In genomic region chr1:133210766-133211165, GRCm38 (mm10) we compare ENCODE assay signal across 11 mouse cellular contexts. TPM values are rescaled to one million over a fixed set of nuclear protein-coding genes. Genes with fewer than 3 reads are reported as not detected.
DNase-seq lines count a peak whose midpoint lies in the region; ATAC-seq and TF ChIP-seq lines count a peak whose summit lies in the region.
"Had no signal": no experiment of that assay in that cellular context is flagged by ENCODE, and none has a peak within 500 bp of the region (broad histone marks: within the 10 kb centered on the region; RNA-seq: fewer than 3 reads in every experiment).

No protein-coding gene starts in this region.

- DNase-seq in midbrain, postnatal 0 days (ENCODE audit: low spot score) = no peak
- peak; percentile 79 to 84 for DNase-seq in heart, postnatal 10 days
- DNase-seq in urinary bladder, postnatal 25 days (ENCODE audit: low spot score) = no peak
- DNase-seq in thymus, postnatal 4 days = no peak
- DNase-seq: thymus, postnatal 25 days had no signal

- WGBS in midbrain, embryonic 12.5 days = 70% methylated on average over 7 of the region's 7 CpGs
- WGBS in midbrain, postnatal 0 days = 68% methylated on average over 7 of the region's 7 CpGs
- 66% methylated on average over 7 of the region's 7 CpGs for WGBS in forebrain, embryonic 15.5 days
- 56% methylated on average over 7 of the region's 7 CpGs for WGBS in small intestine, adult 2 months

- H3K4me1 ChIP-seq in midbrain, embryonic 12.5 days = peaks cover 69% of the 10 kb centered on the region
- peaks cover 13% of the 10 kb centered on the region for H3K4me1 ChIP-seq in midbrain, postnatal 0 days (ENCODE audit: insufficient read depth, low read length)
- H3K4me1 ChIP-seq in forebrain, embryonic 15.5 days = peaks cover 40% of the 10 kb centered on the region
- peaks cover 61% of the 10 kb centered on the region for H3K4me1 ChIP-seq in small intestine, adult 2 months (ENCODE audit: control insufficient read depth, insufficient read depth, insufficient read length, low read length)
- H3K4me1 ChIP-seq: liver, embryonic 15.5 days had no signal

- H3K27me3 ChIP-seq in midbrain, embryonic 12.5 days = no peaks in the 10 kb centered on the region
- no peaks in the 10 kb centered on the region for H3K27me3 ChIP-seq in midbrain, postnatal 0 days (ENCODE audit: insufficient read depth, low read length)
- no peaks in the 10 kb centered on the region for H3K27me3 ChIP-seq in forebrain, embryonic 15.5 days
- no peaks in the 10 kb centered on the region for H3K27me3 ChIP-seq in small intestine, adult 2 months (ENCODE audit: control insufficient read depth, insufficient read depth, low read length)
- H3K27me3 ChIP-seq: intestine, embryonic 15.5 days had no signal

- intact Hi-C loops in heart, postnatal 10 days (cut with DNase I) = no loop called here

- peak overlapping the region; percentile 81 for H3K27ac ChIP-seq in midbrain, embryonic 12.5 days (replicated peaks)
- H3K27ac ChIP-seq in midbrain, postnatal 0 days (ENCODE audit: low read depth, low read length) = no peak overlapping the region
- peak overlapping the region; percentile 63; the same call in 1 of the 2 replicates for H3K27ac ChIP-seq in forebrain, embryonic 15.5 days (replicated peaks)
- peak overlapping the region; percentile 28; the same call in 1 of the 2 replicates for H3K27ac ChIP-seq in small intestine, adult 2 months (ENCODE audit: insufficient read depth, low read depth, low read length)
- H3K27ac ChIP-seq: liver, embryonic 15.5 days had no signal

- H3K9ac ChIP-seq in midbrain, embryonic 12.5 days (replicated peaks) = no peak overlapping the region; the same call in 1 of the 2 replicates
- H3K9ac ChIP-seq in midbrain, postnatal 0 days (replicated peaks; ENCODE audit: low read length, poor library complexity, severe bottlenecking) = no peak overlapping the region
- H3K9ac ChIP-seq in forebrain, embryonic 15.5 days (replicated peaks) = no peak overlapping the region
- H3K9ac ChIP-seq: liver, embryonic 15.5 days had no signal

- ATAC-seq in midbrain, embryonic 12.5 days (ENCODE audit: low FRiP score, low read depth) = no peak
- no peak for ATAC-seq in midbrain, postnatal 0 days (ENCODE audit: low FRiP score)
- no peak for ATAC-seq in forebrain, embryonic 15.5 days (replicated peaks)

- no peak for TF ChIP-seq CTCF in midbrain, postnatal 0 days (IDR thresholded peaks at IDR 0.05)
- TF ChIP-seq CTCF in small intestine, adult 2 months (IDR thresholded peaks at IDR 0.05; ENCODE audit: extremely low read depth, insufficient read length, insufficient replicate concordance, low read depth, low read length) = no peak

- no peak for TF ChIP-seq POLR2A in small intestine, adult 2 months (IDR thresholded peaks at IDR 0.05; ENCODE audit: low read depth, low read length)

- H3K9me3 ChIP-seq in midbrain, embryonic 12.5 days = no peaks in the 10 kb centered on the region
- no peaks in the 10 kb centered on the region for H3K9me3 ChIP-seq in midbrain, postnatal 0 days (ENCODE audit: low read length)
- H3K9me3 ChIP-seq in forebrain, embryonic 15.5 days = no peaks in the 10 kb centered on the region
- H3K9me3 ChIP-seq: intestine, embryonic 15.5 days; liver, embryonic 15.5 days had no signal

- H3K4me3 ChIP-seq in midbrain, embryonic 12.5 days = no peak overlapping the region
- no peak overlapping the region for H3K4me3 ChIP-seq in midbrain, postnatal 0 days (ENCODE audit: low read depth, low read length)
- H3K4me3 ChIP-seq in forebrain, embryonic 15.5 days = no peak overlapping the region
- no peak overlapping the region for H3K4me3 ChIP-seq in small intestine, adult 2 months (ENCODE audit: low read depth, low read length)
- H3K4me3 ChIP-seq: erythroblast, embryonic 14.5 days; intestine, embryonic 15.5 days; liver, embryonic 15.5 days had no signal

- H3K4me2 ChIP-seq in midbrain, embryonic 12.5 days (replicated peaks) = 0 out of 2 replicates have a peak overlapping the region, but pooled peaks have one; percentile 7
- H3K4me2 ChIP-seq in midbrain, postnatal 0 days (ENCODE audit: low read depth, low read length, poor library complexity, severe bottlenecking) = no peak overlapping the region
- H3K4me2 ChIP-seq in forebrain, embryonic 15.5 days (replicated peaks) = no peak overlapping the region
- H3K4me2 ChIP-seq: liver, embryonic 15.5 days had no signal

- no peaks in the 10 kb centered on the region for H3K36me3 ChIP-seq in midbrain, embryonic 12.5 days
- H3K36me3 ChIP-seq in midbrain, postnatal 0 days (ENCODE audit: insufficient read depth, low read length) = no peaks in the 10 kb centered on the region
- no peaks in the 10 kb centered on the region for H3K36me3 ChIP-seq in forebrain, embryonic 15.5 days
- H3K36me3 ChIP-seq in small intestine, adult 2 months (ENCODE audit: control insufficient read depth, insufficient read depth, low read length) = 0 out of 2 replicates have a peak, but pooled peaks cover 3% of the 10 kb centered on the region
- H3K36me3 ChIP-seq: intestine, embryonic 15.5 days; liver, embryonic 15.5 days had no signal

RNA-seq across cellular contexts. Expression of gene Plekha6, which starts 46.8 kb away (rescaled TPM):
- 27.7 and 36.1 TPM in 2 replicates for polyA plus RNA-seq in midbrain, embryonic 12.5 days (2016; fragmentation: Nextera tagmentation; extraction: Ambion mirVana)
- 49.3 and 52.2 TPM in 2 replicates for total RNA-seq in midbrain, postnatal 0 days (2014; rRNA removed)
- 9.4 and 11.9 TPM in 2 replicates for polyA plus RNA-seq in midbrain, postnatal 0 days (2015; fragmentation: Nextera tagmentation; extraction: Ambion mirVana)
- 10.6 and 12.8 TPM in 2 replicates for polyA plus RNA-seq in forebrain, embryonic 15.5 days (2015; fragmentation: Nextera tagmentation; extraction: Ambion mirVana)
- 10 to 100 TPM; 58.1 to 68.9 TPM for total RNA-seq in heart, postnatal 10 days (2021)
- polyA plus RNA-seq in small intestine, adult 2 months (2012; rRNA removed) = 37.1 and 104 TPM in 2 replicates

Comparison
In these comparisons a context has a peak if more than half of its experiments do, and no peak if none do; other contexts are left out.
1. DNase-seq: peak in heart, postnatal 10 days (2 of 2); none in midbrain, postnatal 0 days (single experiment), urinary bladder, postnatal 25 days (single experiment) and thymus, postnatal 4 days (single experiment).